Mouse (Mus musculus): ENCODE results near the gene Slc25a25.
A peak's percentile ranks its signal among the peaks of the same experiment; 100 is the strongest.
"Not testable (repeated sequence)": the region's sequence is repeated elsewhere in the genome, so short reads cannot be mapped to it uniquely, and the experiment has no call there.

The Slc25a25 gene

GRCm38 (mm10) chr2:32450881-32451844 lies at the start of gene Slc25a25:
Gene Slc25a25, minus strand, starts transcription at chr2:32451445.
- DNase-seq (ENCODE audit: low read depth, low spot score) = peak; percentile 95

- DNase-seq (ENCODE audit: low read depth, low spot score) = no peak
Measured at GRCm38 (mm10) chr2:32500461-32500860, 49.2 kb upstream of the Slc25a25 start.

GRCm38 (mm10) chr2:32499365-32499764 lies 48.1 kb upstream of the Slc25a25 start:
- DNase-seq (ENCODE audit: low read depth, low spot score) = no peak

- no peak for DNase-seq (ENCODE audit: low read depth, low spot score)
Measured at GRCm38 (mm10) chr2:32496190-32496589, 44.9 kb upstream of the Slc25a25 start.

GRCm38 (mm10) chr2:32495185-32495726 lies 44.0 kb upstream of the Slc25a25 start:
- no peak for DNase-seq (ENCODE audit: low read depth, low spot score)

- no peak for DNase-seq (ENCODE audit: low read depth, low spot score)
Measured at GRCm38 (mm10) chr2:32494522-32494921, 43.3 kb upstream of the Slc25a25 start.

GRCm38 (mm10) chr2:32493301-32493701 lies 42.1 kb upstream of the Slc25a25 start:
- no peak for DNase-seq (ENCODE audit: low read depth, low spot score)

GRCm38 (mm10) chr2:32492661-32493060 lies 41.4 kb upstream of the Slc25a25 start:
- DNase-seq (ENCODE audit: low read depth, low spot score) = no peak

- DNase-seq (ENCODE audit: low read depth, low spot score) = not testable (repeated sequence)
Measured at GRCm38 (mm10) chr2:32490730-32491129, 39.5 kb upstream of the Slc25a25 start.

GRCm38 (mm10) chr2:32488679-32489078 lies 37.4 kb upstream of the Slc25a25 start:
- DNase-seq (ENCODE audit: low read depth, low spot score) = peak; percentile 74

GRCm38 (mm10) chr2:32487124-32487623 lies 35.9 kb upstream of the Slc25a25 start:
- DNase-seq (ENCODE audit: low read depth, low spot score) = peak; percentile 84

GRCm38 (mm10) chr2:32486155-32486554 lies 34.9 kb upstream of the Slc25a25 start:
- no peak for DNase-seq (ENCODE audit: low read depth, low spot score)

GRCm38 (mm10) chr2:32485751-32486150 lies 34.5 kb upstream of the Slc25a25 start:
- DNase-seq (ENCODE audit: low read depth, low spot score) = no peak

- no peak for DNase-seq (ENCODE audit: low read depth, low spot score)
Measured at GRCm38 (mm10) chr2:32484933-32485332, 33.7 kb upstream of the Slc25a25 start.

- no peak for DNase-seq (ENCODE audit: low read depth, low spot score)
Measured at GRCm38 (mm10) chr2:32483179-32483875, 32.1 kb upstream of the Slc25a25 start.

GRCm38 (mm10) chr2:32482351-32482750 lies 31.1 kb upstream of the Slc25a25 start:
- DNase-seq (ENCODE audit: low read depth, low spot score) = no peak

- not testable (repeated sequence) for DNase-seq (ENCODE audit: low read depth, low spot score)
Measured at GRCm38 (mm10) chr2:32475361-32475760, 24.1 kb upstream of the Slc25a25 start.

GRCm38 (mm10) chr2:32471681-32472061 lies 20.4 kb upstream of the Slc25a25 start:
- DNase-seq (ENCODE audit: low read depth, low spot score) = no peak

GRCm38 (mm10) chr2:32471001-32471680 lies 19.9 kb upstream of the Slc25a25 start:
- no peak for DNase-seq (ENCODE audit: low read depth, low spot score)

GRCm38 (mm10) chr2:32464212-32464891 lies 13.1 kb upstream of the Slc25a25 start:
- no peak for DNase-seq (ENCODE audit: low read depth, low spot score)

- DNase-seq (ENCODE audit: low read depth, low spot score) = no peak
Measured at GRCm38 (mm10) chr2:32463773-32464172, 12.5 kb upstream of the Slc25a25 start.
